Mouse (Mus musculus) small intestine, adult 2 months (tissue): ENCODE measurements around the gene Pdzk1. TPM values are rescaled to one million over a fixed set of nuclear protein-coding genes. Genes with fewer than 3 reads are reported as not detected.

Source experiments
- H3K27ac ChIP-seq: fragments of 200-500 bp; 2 replicates; pipeline ENCODE4 v1.5.1; 2012; ENCODE audit warnings: low read depth, low read length, control low read depth, inconsistent platforms; ENCODE audit not compliant: insufficient read depth
- H3K27me3 ChIP-seq: fragments of 200-500 bp; 2 replicates; pipeline ENCODE4 v1.6.1; 2012; ENCODE audit warnings: mild to moderate bottlenecking, moderate library complexity, low read length, inconsistent platforms; ENCODE audit not compliant: control insufficient read depth, insufficient read depth
- H3K36me3 ChIP-seq: fragments of 200-500 bp; 2 replicates; pipeline ENCODE4 v1.6.1; 2012; ENCODE audit warnings: mild to moderate bottlenecking, low read length, control low read depth, inconsistent platforms; ENCODE audit not compliant: control insufficient read depth, insufficient read depth
- H3K4me1 ChIP-seq: fragments of 200-500 bp; 2 replicates; pipeline ENCODE4 v1.6.1; 2012; ENCODE audit warnings: low read length, inconsistent platforms, mixed read lengths; ENCODE audit not compliant: control insufficient read depth, insufficient read depth, insufficient read length
- H3K4me3 ChIP-seq: fragments of 200-500 bp; 2 replicates; pipeline ENCODE4 v1.5.1; 2012; ENCODE audit warnings: low read depth, mild to moderate bottlenecking, control low read depth, inconsistent platforms, low read length, moderate library complexity
- CTCF ChIP-seq: fragments of 200-500 bp; IDR thresholded peaks from 2 replicates; pipeline ENCODE4 v1.5.1; 2012; ENCODE audit warnings: low read depth, mild to moderate bottlenecking, control low read depth, inconsistent platforms, low read length, moderate library complexity, mixed read lengths; ENCODE audit not compliant: insufficient replicate concordance, insufficient read length; ENCODE audit errors: extremely low read depth
- POLR2A ChIP-seq: fragments of 200-500 bp; IDR thresholded peaks from 2 replicates; pipeline ENCODE4 v1.6.1; 2012; ENCODE audit warnings: low read depth, mild to moderate bottlenecking, control low read depth, inconsistent platforms, low read length, moderate library complexity
- WGBS: fragments of 180-500 bp; shearing (Covaris S2); methylation state at CpG from one replicate; pipeline ENCODE4 v1.1.7; 2018; 5-methylcytosine and 5-hydroxymethylcytosine counted together
- polyA plus RNA-seq: library from polyadenylated mRNA; depleted of rRNA; stranded (reverse); fragments of >200 nt; gene quantifications from 2 replicates; pipeline ENCODE4 v1.2.3, GENCODE M21; 2012

The Pdzk1 gene
- polyA plus RNA-seq, 1 experiment: 58.3 TPM

DNA sequence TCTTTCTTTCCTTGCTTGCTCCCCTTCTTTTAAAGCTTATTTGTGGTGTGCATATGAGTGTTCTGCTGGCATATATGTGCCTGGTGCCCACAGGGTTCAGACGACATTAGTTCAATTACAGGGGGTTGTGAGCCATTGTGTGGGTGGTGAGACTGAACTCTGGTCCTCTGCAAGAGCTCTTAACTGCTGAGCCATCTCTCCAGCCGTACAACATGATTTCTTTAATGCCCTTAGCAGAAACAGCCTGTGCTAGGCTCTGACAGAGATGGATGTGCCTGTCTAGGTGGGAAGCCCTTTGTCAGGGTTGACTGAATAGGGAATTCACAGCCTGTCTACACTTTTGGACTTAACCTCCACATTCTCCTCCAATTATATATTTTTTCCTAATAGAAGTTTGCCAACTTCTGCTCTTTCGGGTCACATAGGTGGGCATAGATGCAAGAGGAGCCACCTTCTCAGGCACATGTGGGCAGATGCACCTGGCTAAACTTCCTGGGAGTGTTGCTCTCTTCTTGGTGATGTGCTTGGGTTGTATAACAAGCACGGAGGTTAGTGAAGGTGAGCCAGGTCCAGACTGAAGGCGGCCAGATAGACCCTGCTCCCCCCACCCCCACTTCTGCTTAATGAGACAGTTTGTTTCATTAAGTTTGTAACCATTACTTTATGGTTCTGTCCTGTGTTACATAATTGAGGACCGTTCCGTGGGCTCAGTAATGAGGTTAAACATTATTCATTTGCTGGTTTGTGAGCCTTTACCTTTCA, 5.7 kb downstream of the Pdzk1 start:
- H3K4me3 ChIP-seq: peak overlapping the region; percentile 5; the same call in 1 of the 2 replicates
- H3K27ac ChIP-seq: peak overlapping the region; percentile 85
- WGBS: 57% methylated on average over 7 of the region's 7 CpGs
- TF ChIP-seq CTCF: no peak
- TF ChIP-seq POLR2A: no peak
- H3K36me3 ChIP-seq: peaks cover 10% of the 10 kb centered on the region; the same call in 1 of the 2 replicates
- no peaks in the 10 kb centered on the region for H3K27me3 ChIP-seq
- peaks cover 17% of the 10 kb centered on the region; the same call in 1 of the 2 replicates for H3K4me1 ChIP-seq

DNA sequence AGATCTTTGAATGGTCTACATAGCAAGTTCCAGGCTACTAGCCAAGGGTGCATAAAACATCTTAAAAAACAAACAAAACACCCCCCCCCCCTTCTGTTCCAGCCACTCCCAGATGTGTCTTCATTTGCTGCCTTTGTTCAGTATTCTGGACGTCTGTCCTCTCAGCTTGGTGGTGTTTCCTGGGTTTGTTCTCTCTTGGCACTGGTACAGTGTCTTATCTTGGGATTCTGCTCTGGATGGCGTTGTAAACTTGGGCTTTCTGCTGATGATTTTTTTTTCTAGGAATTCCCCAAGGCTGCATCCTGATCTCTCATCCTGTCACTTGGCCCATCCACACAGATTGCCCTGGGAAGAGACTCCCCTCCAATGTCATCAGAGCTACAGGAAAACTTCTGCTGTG, 7.3 kb downstream of the Pdzk1 start:
- peaks cover 20% of the 10 kb centered on the region; the same call in 1 of the 2 replicates for H3K4me1 ChIP-seq
- WGBS: 16% methylated on average over 2 of the region's 2 CpGs
- peaks cover 10% of the 10 kb centered on the region; the same call in 1 of the 2 replicates for H3K36me3 ChIP-seq
- no peaks in the 10 kb centered on the region for H3K27me3 ChIP-seq
- no peak overlapping the region for H3K27ac ChIP-seq
- no peak overlapping the region for H3K4me3 ChIP-seq
- TF ChIP-seq POLR2A (no peak), CTCF (no peak)

DNA sequence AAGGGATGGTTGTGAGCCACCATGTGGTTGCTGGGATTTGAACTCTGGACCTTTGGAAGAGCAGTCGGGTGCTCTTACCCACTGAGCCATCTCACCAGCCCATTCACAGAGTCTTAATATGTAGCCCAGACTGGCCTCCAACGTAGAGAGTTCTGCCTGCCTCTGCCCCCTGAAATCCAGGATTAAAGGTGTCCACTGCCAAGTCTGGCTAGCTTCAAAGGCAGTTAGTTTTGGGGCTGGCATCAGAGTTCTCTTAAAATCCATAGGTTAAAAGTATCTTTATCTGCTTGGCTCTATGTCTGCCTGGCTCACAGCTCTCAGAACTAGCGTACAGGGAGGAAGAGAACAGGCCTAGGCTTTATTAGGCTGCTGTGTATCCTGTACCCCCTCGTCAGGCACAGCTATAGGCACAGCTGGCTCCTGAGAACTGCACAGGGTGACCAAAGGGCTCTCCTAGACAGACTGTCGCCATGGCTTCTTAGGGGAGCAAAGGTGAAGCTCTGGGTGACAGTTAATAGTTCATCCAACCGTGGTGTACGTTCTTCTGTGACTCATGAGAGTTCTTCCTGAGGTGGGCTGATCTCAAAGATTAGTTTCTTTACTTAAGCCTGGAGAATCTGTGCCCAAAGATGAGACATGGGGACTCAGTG, 10.0 kb downstream of the Pdzk1 start:
- TF ChIP-seq CTCF (no peak), POLR2A (no peak; the same call in 1 of the 2 replicates)
- peaks cover 14% of the 10 kb centered on the region; the same call in 1 of the 2 replicates for H3K4me1 ChIP-seq
- H3K4me3 ChIP-seq: no peak overlapping the region
- peak overlapping the region; percentile 90 for H3K27ac ChIP-seq
- WGBS: 39% methylated on average over 7 of the region's 7 CpGs
- peaks cover 7% of the 10 kb centered on the region; the same call in 1 of the 2 replicates for H3K36me3 ChIP-seq
- no peaks in the 10 kb centered on the region for H3K27me3 ChIP-seq

DNA sequence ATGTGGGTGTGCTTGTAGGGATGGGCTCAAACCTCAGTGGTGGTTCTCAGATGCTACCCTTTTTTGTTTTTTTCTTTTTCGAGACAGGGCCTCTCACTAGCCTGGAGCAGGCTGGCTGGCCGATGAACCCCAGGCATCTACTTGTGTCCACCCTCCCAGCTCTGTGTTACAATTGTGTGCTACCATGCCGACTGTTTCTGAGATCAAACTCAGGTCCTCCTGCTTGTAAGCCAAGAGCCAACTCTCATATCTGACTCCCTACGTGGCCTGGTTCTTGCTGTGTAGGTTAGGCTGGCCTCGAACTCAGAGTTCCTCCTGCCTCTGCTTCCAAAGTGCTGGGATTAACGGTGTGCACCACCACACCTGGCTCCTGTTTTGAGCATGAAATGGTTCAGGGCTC, 16.1 kb downstream of the Pdzk1 start:
- H3K36me3 ChIP-seq: 0 out of 2 replicates have a peak, but pooled peaks cover 1% of the 10 kb centered on the region
- WGBS: 97% methylated on average over 6 of the region's 6 CpGs
- no peaks in the 10 kb centered on the region for H3K27me3 ChIP-seq
- TF ChIP-seq POLR2A (no peak), CTCF (no peak)
- H3K27ac ChIP-seq: no peak overlapping the region
- H3K4me1 ChIP-seq: no peaks in the 10 kb centered on the region; the same call in 1 of the 2 replicates
- no peak overlapping the region for H3K4me3 ChIP-seq

DNA sequence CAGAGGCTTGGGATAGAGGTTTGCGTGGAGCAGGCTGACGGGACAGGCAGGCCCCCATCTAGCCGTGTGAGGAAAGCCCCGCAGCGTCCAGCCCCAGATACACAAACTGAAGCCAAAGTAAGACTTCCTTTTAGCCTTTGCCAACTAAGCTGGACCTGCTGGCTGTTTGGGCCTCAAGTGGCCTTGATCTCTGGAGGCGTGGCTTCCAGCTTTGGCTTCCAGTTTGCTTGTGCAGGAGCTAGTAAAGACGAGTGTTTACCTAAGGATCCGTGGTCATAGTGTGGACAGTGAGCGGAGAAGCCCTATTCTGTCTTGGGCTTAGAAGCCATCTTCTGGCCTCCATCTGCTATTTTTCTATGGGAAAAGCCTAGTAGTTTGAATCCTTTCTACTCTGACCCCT, 16.7 kb downstream of the Pdzk1 start:
- Histone ChIP-seq H3K27me3 (no peaks in the 10 kb centered on the region), H3K4me1 (no peaks in the 10 kb centered on the region; the same call in 1 of the 2 replicates), H3K4me3 (no peak overlapping the region), H3K27ac (no peak overlapping the region), H3K36me3 (peaks cover 1% of the 10 kb centered on the region; the same call in 1 of the 2 replicates)
- no peak for TF ChIP-seq POLR2A
- TF ChIP-seq CTCF: no peak
- 55% methylated on average over 9 of the region's 9 CpGs for WGBS

DNA sequence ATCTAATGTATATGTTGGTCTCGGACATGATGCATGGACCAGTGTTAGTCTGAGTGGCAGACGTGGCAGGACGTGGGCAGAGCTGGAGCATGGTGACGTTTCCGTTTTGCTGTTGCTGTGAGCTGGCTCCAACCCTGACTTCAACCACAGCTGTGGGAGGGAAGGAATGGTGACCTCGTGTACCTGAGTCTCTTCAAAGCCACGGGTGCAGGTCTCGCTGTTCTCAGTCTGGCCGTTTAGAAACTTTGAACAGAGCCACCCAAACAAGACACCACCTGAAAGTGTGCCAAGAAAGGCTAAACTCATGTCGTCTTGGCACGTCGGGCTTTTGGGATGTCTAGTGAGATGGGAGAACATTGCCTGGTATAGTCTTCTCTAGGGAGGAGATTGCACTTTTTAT, 17.9 kb downstream of the Pdzk1 start:
- H3K27ac ChIP-seq: 0 out of 2 replicates have a peak overlapping the region, but pooled peaks have one; percentile 1
- H3K4me1 ChIP-seq: peaks cover 6% of the 10 kb centered on the region; the same call in 1 of the 2 replicates
- no peak overlapping the region for H3K4me3 ChIP-seq
- no peaks in the 10 kb centered on the region for H3K27me3 ChIP-seq
- peaks cover 4% of the 10 kb centered on the region; the same call in 1 of the 2 replicates for H3K36me3 ChIP-seq
- WGBS: 73% methylated on average over 12 of the region's 12 CpGs
- TF ChIP-seq CTCF (no peak), POLR2A (no peak)

DNA sequence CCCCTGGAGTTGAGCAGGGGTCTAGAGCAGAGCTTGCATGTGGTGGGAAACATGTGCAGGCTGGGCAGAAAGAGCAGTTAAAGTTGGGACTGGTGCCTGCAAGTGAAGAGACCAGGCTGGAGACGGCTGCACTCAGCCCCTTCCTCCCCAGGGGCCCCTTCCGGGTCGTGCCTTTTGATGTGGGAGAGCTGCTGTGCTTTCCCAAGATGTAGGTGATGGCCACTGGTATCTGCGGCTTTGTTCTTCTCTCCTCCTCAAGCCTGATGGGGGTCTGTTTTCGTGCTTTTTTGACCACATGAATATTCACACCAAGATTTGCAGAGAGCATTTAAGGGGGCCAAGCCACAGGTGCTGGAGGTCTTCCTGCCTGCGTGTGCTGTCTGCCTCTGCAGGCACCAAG, 18.6 kb downstream of the Pdzk1 start:
- Histone ChIP-seq H3K27me3 (no peaks in the 10 kb centered on the region), H3K27ac (0 out of 2 replicates have a peak overlapping the region, but pooled peaks have one; percentile 1), H3K4me1 (peaks cover 6% of the 10 kb centered on the region; the same call in 1 of the 2 replicates), H3K36me3 (peaks cover 4% of the 10 kb centered on the region; the same call in 1 of the 2 replicates), H3K4me3 (no peak overlapping the region)
- 46% methylated on average over 6 of the region's 6 CpGs for WGBS
- no peak for TF ChIP-seq POLR2A
- TF ChIP-seq CTCF: no peak
